Mouse (Mus musculus): ENCODE results near the gene Bmp4. TPM values are rescaled to one million over a fixed set of nuclear protein-coding genes. Genes with fewer than 3 reads are reported as not detected.

Bmp4 gene
- total and polyA plus RNA-seq, 2 experiments from 2014 or later: 4.6 to 7.0 TPM

- WGBS: 1% methylated on average over 38 of the region's 41 CpGs
- no peak for DNase-seq (ENCODE audit: low spot score)
- peak overlapping the region; percentile 53 for H3K4me3 ChIP-seq (ENCODE audit: low read depth, low read length)
- no peaks in the 10 kb centered on the region for H3K36me3 ChIP-seq (ENCODE audit: insufficient read depth, low read length)
- peak; percentile 20; the same call in 1 of the 2 replicates for ATAC-seq (ENCODE audit: low FRiP score)
- 0 out of 2 replicates have a peak overlapping the region, but pooled peaks have one; percentile 9 for H3K9ac ChIP-seq (replicated peaks; ENCODE audit: low read length, poor library complexity, severe bottlenecking)
- H3K27me3 ChIP-seq (ENCODE audit: insufficient read depth, low read length): peaks cover 61% of the 10 kb centered on the region
- H3K9me3 ChIP-seq (ENCODE audit: low read length): no peaks in the 10 kb centered on the region
- H3K4me1 ChIP-seq (ENCODE audit: insufficient read depth, low read length): 0 out of 2 replicates have a peak, but pooled peaks cover 3% of the 10 kb centered on the region
- peak; percentile 33; the same call in 1 of the 2 replicates for TF ChIP-seq CTCF (IDR thresholded peaks at IDR 0.05)
- H3K4me2 ChIP-seq (ENCODE audit: low read depth, low read length, poor library complexity, severe bottlenecking): peak overlapping the region; percentile 86
- no peak overlapping the region for H3K27ac ChIP-seq (ENCODE audit: low read depth, low read length)
Measured at GRCm38 (mm10) chr14:46387821-46388481, 2.5 kb downstream of the Bmp4 start.

- ATAC-seq (ENCODE audit: low FRiP score) (peak; percentile 70), DNase-seq (ENCODE audit: low spot score) (no peak)
- WGBS: under 1% methylated on average over 27 of the region's 27 CpGs
- 0 out of 2 replicates have a peak, but pooled peaks cover 3% of the 10 kb centered on the region for H3K4me1 ChIP-seq (ENCODE audit: insufficient read depth, low read length)
- TF ChIP-seq CTCF (IDR thresholded peaks at IDR 0.05): no peak
- H3K4me2 ChIP-seq (ENCODE audit: low read depth, low read length, poor library complexity, severe bottlenecking): peak overlapping the region; percentile 86
- H3K9me3 ChIP-seq (ENCODE audit: low read length): no peaks in the 10 kb centered on the region
- no peaks in the 10 kb centered on the region for H3K36me3 ChIP-seq (ENCODE audit: insufficient read depth, low read length)
- H3K27ac ChIP-seq (ENCODE audit: low read depth, low read length): no peak overlapping the region
- peaks cover 62% of the 10 kb centered on the region for H3K27me3 ChIP-seq (ENCODE audit: insufficient read depth, low read length)
- H3K4me3 ChIP-seq (ENCODE audit: low read depth, low read length): peak overlapping the region; percentile 53
- no peak overlapping the region for H3K9ac ChIP-seq (replicated peaks; ENCODE audit: low read length, poor library complexity, severe bottlenecking)
Measured at GRCm38 (mm10) chr14:46387357-46387671, 3.2 kb downstream of the Bmp4 start.

GRCm38 (mm10) chr14:46386478-46387356, 3.8 kb downstream of the Bmp4 start:
- ATAC-seq (ENCODE audit: low FRiP score): peak; percentile 35
- no peak overlapping the region for H3K27ac ChIP-seq (ENCODE audit: low read depth, low read length)
- H3K36me3 ChIP-seq (ENCODE audit: insufficient read depth, low read length): no peaks in the 10 kb centered on the region
- H3K9me3 ChIP-seq (ENCODE audit: low read length): no peaks in the 10 kb centered on the region
- H3K27me3 ChIP-seq (ENCODE audit: insufficient read depth, low read length): peaks cover 62% of the 10 kb centered on the region
- peak overlapping the region; percentile 53 for H3K4me3 ChIP-seq (ENCODE audit: low read depth, low read length)
- H3K4me2 ChIP-seq (ENCODE audit: low read depth, low read length, poor library complexity, severe bottlenecking): peak overlapping the region; percentile 86
- TF ChIP-seq CTCF (IDR thresholded peaks at IDR 0.05): no peak
- no peak overlapping the region for H3K9ac ChIP-seq (replicated peaks; ENCODE audit: low read length, poor library complexity, severe bottlenecking)
- DNase-seq (ENCODE audit: low spot score): peak; percentile 50
- 0 out of 2 replicates have a peak, but pooled peaks cover 3% of the 10 kb centered on the region for H3K4me1 ChIP-seq (ENCODE audit: insufficient read depth, low read length)
- WGBS: under 1% methylated on average over 26 of the region's 28 CpGs

GRCm38 (mm10) chr14:46385701-46386477, 4.6 kb downstream of the Bmp4 start:
- Histone ChIP-seq H3K4me3 (ENCODE audit: low read depth, low read length) (peak overlapping the region; percentile 53), H3K36me3 (ENCODE audit: insufficient read depth, low read length) (no peaks in the 10 kb centered on the region), H3K27ac (ENCODE audit: low read depth, low read length) (no peak overlapping the region), H3K4me2 (ENCODE audit: low read depth, low read length, poor library complexity, severe bottlenecking) (peak overlapping the region; percentile 86), H3K4me1 (ENCODE audit: insufficient read depth, low read length) (0 out of 2 replicates have a peak, but pooled peaks cover 3% of the 10 kb centered on the region), H3K27me3 (ENCODE audit: insufficient read depth, low read length) (peaks cover 58% of the 10 kb centered on the region), H3K9ac (replicated peaks; ENCODE audit: low read length, poor library complexity, severe bottlenecking) (0 out of 2 replicates have a peak overlapping the region, but pooled peaks have one; percentile 39), H3K9me3 (ENCODE audit: low read length) (no peaks in the 10 kb centered on the region)
- WGBS: under 1% methylated on average over 39 of the region's 39 CpGs
- DNase-seq (ENCODE audit: low spot score) (no peak), ATAC-seq (ENCODE audit: low FRiP score) (no peak)
- no peak for TF ChIP-seq CTCF (IDR thresholded peaks at IDR 0.05)

- 12% methylated on average over 14 of the region's 14 CpGs for WGBS
- no peak for DNase-seq (ENCODE audit: low spot score)
Measured at GRCm38 (mm10) chr14:46384946-46385691, 5.3 kb downstream of the Bmp4 start.

More at GRCm38 (mm10) chr14:46384946-46385691, 5.3 kb downstream of the Bmp4 start:
- Histone ChIP-seq H3K27ac (ENCODE audit: low read depth, low read length) (no peak overlapping the region), H3K4me1 (ENCODE audit: insufficient read depth, low read length) (0 out of 2 replicates have a peak, but pooled peaks cover 3% of the 10 kb centered on the region), H3K9ac (replicated peaks; ENCODE audit: low read length, poor library complexity, severe bottlenecking) (0 out of 2 replicates have a peak overlapping the region, but pooled peaks have one; percentile 39), H3K9me3 (ENCODE audit: low read length) (no peaks in the 10 kb centered on the region), H3K4me2 (ENCODE audit: low read depth, low read length, poor library complexity, severe bottlenecking) (peak overlapping the region; percentile 86), H3K4me3 (ENCODE audit: low read depth, low read length) (peak overlapping the region; percentile 53), H3K36me3 (ENCODE audit: insufficient read depth, low read length) (no peaks in the 10 kb centered on the region), H3K27me3 (ENCODE audit: insufficient read depth, low read length) (peaks cover 57% of the 10 kb centered on the region)
- ATAC-seq (ENCODE audit: low FRiP score): no peak
- no peak for TF ChIP-seq CTCF (IDR thresholded peaks at IDR 0.05)

Data from midbrain, postnatal 0 days (tissue).